Mouse (Mus musculus): ENCODE data around the gene Actr6. TPM values are rescaled to one million over a fixed set of nuclear protein-coding genes. Genes with fewer than 3 reads are reported as not detected.

Gene Actr6
- 11.7 and 14.6 TPM in 2 replicates for total RNA-seq (2012; rRNA removed)
- total RNA-seq (2014; rRNA removed), result 48.4 and 50.5 TPM in 2 replicates
- 18.0 and 21.4 TPM in 2 replicates for polyA plus RNA-seq (2012; ENCODE audit: insufficient read length, low read depth)

DNA sequence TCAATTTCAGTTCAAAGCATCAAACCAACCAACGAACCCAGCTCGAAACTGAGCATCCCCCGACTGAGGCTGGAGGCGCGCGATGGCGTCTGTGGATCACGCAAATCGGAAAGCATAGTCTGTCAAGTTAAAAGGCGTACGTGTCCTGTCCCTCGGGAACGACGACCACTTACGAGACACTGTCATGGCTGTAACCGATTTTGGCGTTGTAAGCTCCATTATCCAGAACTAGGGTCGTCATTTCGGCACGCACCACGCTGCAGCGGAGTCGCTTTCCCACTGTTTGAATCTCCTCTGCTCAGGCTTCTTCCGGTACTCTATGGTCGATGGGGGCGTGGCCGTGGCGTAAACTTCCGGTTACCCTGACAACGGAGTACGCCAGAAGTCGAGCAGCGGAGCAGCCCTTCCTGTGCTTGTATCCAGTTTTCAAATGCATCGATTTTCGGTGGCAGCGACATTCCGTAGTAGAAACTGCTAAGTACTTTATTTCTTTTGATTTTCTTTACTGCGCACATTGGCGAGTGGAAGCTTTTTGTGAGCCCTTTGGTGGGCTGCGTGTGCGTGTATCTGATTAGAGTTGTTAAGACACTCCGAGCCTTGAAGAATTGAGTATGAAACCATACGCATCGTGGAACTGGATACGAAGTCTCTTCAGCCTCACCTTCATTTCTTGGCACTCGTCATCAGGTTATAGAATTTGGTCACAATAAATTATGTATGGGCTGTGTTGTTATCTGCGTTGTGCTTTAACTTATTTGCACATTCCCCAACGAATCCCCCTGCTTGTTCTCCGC lies at the start of gene Actr6:
Gene Actr6 (minus strand): TSS at position 295 of the 794 bp plus-strand sequence.
- peak; percentile 95 for DNase-seq (ENCODE audit: extremely low read depth)
- Histone ChIP-seq H3K27me3 (replicated peaks) (peaks cover 3% of the 10 kb centered on the region), H3K9me3 (replicated peaks; ENCODE audit: low read length) (no peaks in the 10 kb centered on the region), H3K4me2 (ENCODE audit: insufficient read depth, low read depth, poor library complexity, severe bottlenecking) (peak within 1 kb of the TSS; percentile 97), H3K79me2 (replicated peaks; ENCODE audit: control insufficient read depth, extremely low read depth, insufficient read depth, poor library complexity, severe bottlenecking) (peaks cover 14% of the 10 kb centered on the region), H3K27ac (ENCODE audit: insufficient read depth, low read depth) (peak within 1 kb of the TSS; percentile 26; the same call in 1 of the 2 replicates), H3K36me3 (replicated peaks in 1 of 2; ENCODE audit: control insufficient read depth in 1 of 2, insufficient read depth in 1 of 2, low read length in 1 of 2) (peaks cover 2 to 15% of the 10 kb centered on the region in 2 experiments), H3K4me1 (ENCODE audit: control insufficient read depth in 1 of 2, insufficient read depth in 2 of 2) (peaks cover 0 to 18% of the 10 kb centered on the region in 2 experiments; a peak in 2 of 4 replicates), H3K9ac (ENCODE audit: insufficient read depth, low read depth) (peak within 1 kb of the TSS; percentile 66), H3K4me3 (replicated peaks in 1 of 3; ENCODE audit: low read depth in 2 of 3, low read length in 2 of 3, poor library complexity in 1 of 3) (peak within 1 kb of the TSS; percentile 80 to 83 (median 82))
- TF ChIP-seq JUND (conservative IDR thresholded peaks at IDR 0.05; ENCODE audit: low read depth, low read length) (no peak), CHD2 (IDR thresholded peaks at IDR 0.05; ENCODE audit: low read length) (no peak), SIN3A (IDR thresholded peaks at IDR 0.05; ENCODE audit: low read length) (peak; percentile 100), KAT2A (IDR thresholded peaks at IDR 0.05; ENCODE audit: insufficient replicate concordance, low read length) (peak; percentile 81; the same call in 1 of the 2 replicates), TCF12 (IDR thresholded peaks at IDR 0.05; ENCODE audit: low read depth, low read length) (peak; percentile 79), CHD1 (IDR thresholded peaks at IDR 0.05; ENCODE audit: low read depth, low read length) (no peak), BHLHE40 (IDR thresholded peaks at IDR 0.05; ENCODE audit: low read depth, low read length) (0 out of 2 replicates have a peak, but pooled peaks have one; percentile 31), ZMIZ1 (IDR thresholded peaks at IDR 0.05; ENCODE audit: low read depth, low read length) (peak; percentile 57; the same call in 1 of the 2 replicates), MAZ (IDR thresholded peaks at IDR 0.05; ENCODE audit: low read depth, low read length) (no peak), PAX5 (IDR thresholded peaks at IDR 0.05; ENCODE audit: low read length) (no peak), RCOR1 (conservative IDR thresholded peaks at IDR 0.05; ENCODE audit: low read depth, low read length) (no peak), MEF2A (IDR thresholded peaks at IDR 0.05; ENCODE audit: borderline replicate concordance, low read depth, low read length) (0 out of 2 replicates have a peak, but pooled peaks have one; percentile 34), TBP (conservative IDR thresholded peaks at IDR 0.05; ENCODE audit: low read depth, low read length) (peak; percentile 86), GABPA (IDR thresholded peaks at IDR 0.05; ENCODE audit: insufficient replicate concordance, low read depth, low read length) (no peak; the same call in 1 of the 2 replicates), IRF4 (IDR thresholded peaks at IDR 0.05; ENCODE audit: low read depth, low read length) (peak; percentile 78; the same call in 1 of the 2 replicates), ZKSCAN1 (IDR thresholded peaks at IDR 0.05; ENCODE audit: borderline replicate concordance, low read depth, low read length) (no peak), POLR2AphosphoS2 (IDR thresholded peaks at IDR 0.05; ENCODE audit: low read depth, low read length) (peak; percentile 85; the same call in 1 of the 2 replicates), ELF1 (IDR thresholded peaks at IDR 0.05; ENCODE audit: low read depth, low read length) (peak; percentile 88), MAFK (IDR thresholded peaks at IDR 0.05; ENCODE audit: insufficient replicate concordance, low read length) (no peak), NRF1 (IDR thresholded peaks at IDR 0.05; ENCODE audit: low read depth, low read length) (0 out of 2 replicates have a peak, but pooled peaks have one; percentile 32), USF2 (conservative IDR thresholded peaks at IDR 0.05; ENCODE audit: low read depth, low read length) (0 out of 2 replicates have a peak, but pooled peaks have one; percentile 15), NELFE (IDR thresholded peaks at IDR 0.05; ENCODE audit: low read depth, low read length) (peak; percentile 92), JUN (IDR thresholded peaks at IDR 0.05; ENCODE audit: insufficient read depth, low read depth, low read length) (no peak), HCFC1 (IDR thresholded peaks at IDR 0.05; ENCODE audit: low read depth, low read length) (peak; percentile 93), EP300 (IDR thresholded peaks at IDR 0.05; ENCODE audit: low read length) (no peak), MXI1 (IDR thresholded peaks at IDR 0.05; ENCODE audit: low read depth, low read length) (peak; percentile 99), CTCF (conservative IDR thresholded peaks at IDR 0.05 in 1 of 2, IDR thresholded peaks at IDR 0.05 in 1 of 2; ENCODE audit: low read depth in 2 of 2, low read length in 2 of 2) (no peak), UBTF (IDR thresholded peaks at IDR 0.05; ENCODE audit: low read depth, low read length) (no peak), MAX (IDR thresholded peaks at IDR 0.05; ENCODE audit: low read length) (peak; percentile 97), ZNF384 (IDR thresholded peaks at IDR 0.05; ENCODE audit: low read depth, low read length) (no peak), MYC (IDR thresholded peaks at IDR 0.05; ENCODE audit: low read depth, low read length) (peak; percentile 94), POLR2A (IDR thresholded peaks at IDR 0.05; ENCODE audit: low read depth, low read length) (peak; percentile 93)
- in situ Hi-C loops (cut with MboI; ENCODE audit: low pct_ligation_motif_present, low pct_unique_long_range_greater_than_20kb, low sequenced_read_pairs) (no loop called here), dilution Hi-C loops (cut with MboI; ENCODE audit: extremely low pct_ligation_motif_present, extremely low pct_unique_long_range_greater_than_20kb, low sequenced_read_pairs) (no loop called here)
